Mouse (Mus musculus) gastrocnemius, postnatal 10 days (tissue): ENCODE measurements around the gene Rin1. TPM values are rescaled to one million over a fixed set of nuclear protein-coding genes. Genes with fewer than 3 reads are reported as not detected.

Source experiments
- DNase-seq: peaks from one replicate; pipeline ENCODE4 v3.0.0; 2021; ENCODE audit warnings: mixed read lengths
- total RNA-seq, 2 experiments: library from RNA; stranded (reverse); gene quantifications; 2 replicates each; pipeline ENCODE4 v1.2.3; 2021

Gene Rin1
- total RNA-seq, 2 experiments from 2014 or later, result 1.5 to 1.8 TPM

GRCm38 (mm10) chr19:5040862-5041523 is 9.3 kb upstream of the Rin1 start, which contains the start of gene Brms1:
Brms1 (plus strand) TSS chr19:5041354.
- DNase-seq, result peak; percentile 88

- no peak for DNase-seq
Observed at GRCm38 (mm10) chr19:5041588-5041987, 8.7 kb upstream of the Rin1 start.

- DNase-seq, result no peak
Observed at GRCm38 (mm10) chr19:5045531-5045930, 4.8 kb upstream of the Rin1 start.

GRCm38 (mm10) chr19:5048138-5049056 is 1.9 kb upstream of the Rin1 start:
- DNase-seq, result no peak

GRCm38 (mm10) chr19:5049325-5049724 is 956 bp upstream of the Rin1 start:
- no peak for DNase-seq

GRCm38 (mm10) chr19:5051031-5051430 is 750 bp downstream of the Rin1 start:
- peak; percentile 28 for DNase-seq

- no peak for DNase-seq
Observed at GRCm38 (mm10) chr19:5051515-5051914, 1.2 kb downstream of the Rin1 start.

- DNase-seq, result peak; percentile 31
Observed at GRCm38 (mm10) chr19:5052166-5052822, 2.0 kb downstream of the Rin1 start.

GRCm38 (mm10) chr19:5052853-5053252 is 2.6 kb downstream of the Rin1 start:
- no peak for DNase-seq

- DNase-seq, result peak; percentile 73
Observed at GRCm38 (mm10) chr19:5053909-5054308, 3.6 kb downstream of the Rin1 start.

GRCm38 (mm10) chr19:5056251-5056650 is 6.0 kb downstream of the Rin1 start:
- peak; percentile 32 for DNase-seq

GRCm38 (mm10) chr19:5057876-5058775 is 7.8 kb downstream of the Rin1 start:
- DNase-seq, result no peak

- peak; percentile 34 for DNase-seq
Observed at GRCm38 (mm10) chr19:5058801-5059771, 8.8 kb downstream of the Rin1 start.

- no peak for DNase-seq
Observed at GRCm38 (mm10) chr19:5060365-5061330, 10.4 kb downstream of the Rin1 start.

- DNase-seq, result no peak
Observed at GRCm38 (mm10) chr19:5062041-5062440, 11.8 kb downstream of the Rin1 start.

GRCm38 (mm10) chr19:5062446-5062845 is 12.2 kb downstream of the Rin1 start:
- DNase-seq, result peak; percentile 43

GRCm38 (mm10) chr19:5065104-5065503 is 14.8 kb downstream of the Rin1 start:
- no peak for DNase-seq

- DNase-seq, result no peak
Observed at GRCm38 (mm10) chr19:5067040-5067799, 16.9 kb downstream of the Rin1 start.
